Mouse (Mus musculus): ENCODE data around the gene Id3. TPM values are rescaled to one million over a fixed set of nuclear protein-coding genes. Genes with fewer than 3 reads are reported as not detected.

The Id3 gene
- polyA plus RNA-seq, 1 experiment: 9.6 TPM

GRCm38 (mm10) chr4:136170401-136170800 is 27.1 kb downstream of the Id3 start:
- Histone ChIP-seq H3K36me3 (ENCODE audit: control insufficient read depth, insufficient read depth, low read length, poor library complexity, severe bottlenecking) (no peaks in the 10 kb centered on the region), H3K9me3 (replicated peaks; ENCODE audit: control insufficient read depth, insufficient read depth, low read length, poor library complexity, severe bottlenecking) (no peaks in the 10 kb centered on the region), H3K4me1 (ENCODE audit: control insufficient read depth, insufficient read depth, low read length) (peaks cover 10% of the 10 kb centered on the region), H3K9ac (ENCODE audit: low read depth, poor library complexity, severe bottlenecking) (no peak overlapping the region), H3K27me3 (ENCODE audit: control insufficient read depth, insufficient read depth, low read length, poor library complexity, severe bottlenecking) (no peaks in the 10 kb centered on the region), H3K4me3 (ENCODE audit: low read depth, low read length) (no peak overlapping the region), H3K27ac (ENCODE audit: insufficient read depth, low read length) (no peak overlapping the region)
- TF ChIP-seq CTCF (IDR thresholded peaks at IDR 0.05; ENCODE audit: low read depth, low read length) (no peak), POLR2A (IDR thresholded peaks at IDR 0.05; ENCODE audit: insufficient read depth, low read length) (no peak), EP300 (IDR thresholded peaks at IDR 0.05; ENCODE audit: insufficient read depth, low read depth, low read length) (no peak)

DNA sequence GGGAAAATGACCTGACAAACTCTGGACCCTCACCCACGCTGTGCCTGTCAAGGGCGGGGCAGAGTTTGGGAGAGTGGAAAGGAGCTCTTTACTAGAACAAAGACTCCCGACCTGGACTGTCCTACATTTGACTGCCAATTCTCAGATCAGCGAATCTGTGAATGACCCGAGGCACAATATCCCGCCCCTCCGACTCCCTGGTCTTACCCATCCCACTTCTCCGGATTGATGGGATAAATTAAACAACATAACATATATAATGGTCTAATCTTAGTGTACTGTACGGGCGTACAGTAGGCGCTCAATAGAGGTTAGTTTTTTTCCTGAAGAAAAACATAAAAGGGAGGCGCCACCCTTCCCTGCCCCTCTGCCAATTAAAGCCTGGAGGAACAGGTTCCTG is 28.2 kb downstream of the Id3 start:
- no peaks in the 10 kb centered on the region for H3K9me3 ChIP-seq (replicated peaks; ENCODE audit: control insufficient read depth, insufficient read depth, low read length, poor library complexity, severe bottlenecking)
- H3K27me3 ChIP-seq (ENCODE audit: control insufficient read depth, insufficient read depth, low read length, poor library complexity, severe bottlenecking): no peaks in the 10 kb centered on the region
- H3K36me3 ChIP-seq (ENCODE audit: control insufficient read depth, insufficient read depth, low read length, poor library complexity, severe bottlenecking): no peaks in the 10 kb centered on the region
- no peak for TF ChIP-seq POLR2A (IDR thresholded peaks at IDR 0.05; ENCODE audit: insufficient read depth, low read length)
- no peak for TF ChIP-seq CTCF (IDR thresholded peaks at IDR 0.05; ENCODE audit: low read depth, low read length)
- no peak for TF ChIP-seq EP300 (IDR thresholded peaks at IDR 0.05; ENCODE audit: insufficient read depth, low read depth, low read length)
- H3K4me3 ChIP-seq (ENCODE audit: low read depth, low read length): no peak overlapping the region
- 0 out of 2 replicates have a peak overlapping the region, but pooled peaks have one; percentile 67 for H3K9ac ChIP-seq (ENCODE audit: low read depth, poor library complexity, severe bottlenecking)
- H3K4me1 ChIP-seq (ENCODE audit: control insufficient read depth, insufficient read depth, low read length): peaks cover 12% of the 10 kb centered on the region
- H3K27ac ChIP-seq (ENCODE audit: insufficient read depth, low read length): no peak overlapping the region

- H3K9me3 ChIP-seq (replicated peaks; ENCODE audit: control insufficient read depth, insufficient read depth, low read length, poor library complexity, severe bottlenecking): no peaks in the 10 kb centered on the region
- no peaks in the 10 kb centered on the region for H3K36me3 ChIP-seq (ENCODE audit: control insufficient read depth, insufficient read depth, low read length, poor library complexity, severe bottlenecking)
- H3K4me3 ChIP-seq (ENCODE audit: low read depth, low read length): peak within 1 kb of the TSS; percentile 71
- H3K9ac ChIP-seq (ENCODE audit: low read depth, poor library complexity, severe bottlenecking): peak within 1 kb of the TSS; percentile 67
- H3K4me1 ChIP-seq (ENCODE audit: control insufficient read depth, insufficient read depth, low read length): peaks cover 13% of the 10 kb centered on the region
- no peak within 1 kb of the TSS for H3K27ac ChIP-seq (ENCODE audit: insufficient read depth, low read length)
- H3K27me3 ChIP-seq (ENCODE audit: control insufficient read depth, insufficient read depth, low read length, poor library complexity, severe bottlenecking): no peaks in the 10 kb centered on the region
- no peak for TF ChIP-seq EP300 (IDR thresholded peaks at IDR 0.05; ENCODE audit: insufficient read depth, low read depth, low read length)
- no peak for TF ChIP-seq POLR2A (IDR thresholded peaks at IDR 0.05; ENCODE audit: insufficient read depth, low read length)
- no peak for TF ChIP-seq CTCF (IDR thresholded peaks at IDR 0.05; ENCODE audit: low read depth, low read length)
These were observed 28.8 kb downstream of the Id3 start, which contains the start of gene E2f2 for GRCm38 (mm10) chr4:136172011-136172541. Gene E2f2 (plus strand): TSS chr4:136172394.

DNA sequence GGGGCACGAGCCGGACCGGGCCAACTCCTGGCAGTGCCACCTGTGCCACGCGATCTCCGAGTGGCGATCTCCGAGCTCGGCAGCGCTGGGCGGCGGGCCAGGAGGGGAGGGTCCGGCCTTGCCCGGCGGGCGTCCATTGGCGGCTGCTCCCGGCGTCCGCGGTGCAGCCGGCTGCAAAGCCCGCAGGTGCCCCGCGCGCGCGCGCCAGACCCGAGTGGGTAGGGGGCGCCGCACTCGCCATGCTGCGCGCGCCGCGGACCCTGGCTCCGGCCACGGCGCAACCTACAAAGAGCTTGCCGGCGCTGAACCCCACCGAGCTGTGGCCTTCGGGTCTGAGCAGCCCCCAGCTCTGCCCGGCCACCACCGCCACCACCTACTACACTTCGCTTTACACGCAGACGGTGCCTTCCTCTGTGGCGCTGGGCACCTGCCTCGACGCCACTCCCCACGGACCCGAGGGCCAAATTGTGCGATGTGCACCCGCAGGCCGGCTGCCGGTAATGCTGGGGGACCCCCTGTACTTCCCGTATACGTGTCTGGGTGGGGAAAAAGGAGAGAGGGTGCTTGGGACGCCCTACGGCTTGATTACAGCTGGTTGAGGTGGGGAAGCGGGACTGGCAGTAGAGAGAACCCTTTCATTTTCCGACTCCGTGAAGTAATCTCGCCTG is 29.4 kb downstream of the Id3 start:
- Histone ChIP-seq H3K4me1 (ENCODE audit: control insufficient read depth, insufficient read depth, low read length) (peaks cover 16% of the 10 kb centered on the region), H3K9me3 (replicated peaks; ENCODE audit: control insufficient read depth, insufficient read depth, low read length, poor library complexity, severe bottlenecking) (no peaks in the 10 kb centered on the region), H3K4me3 (ENCODE audit: low read depth, low read length) (peak overlapping the region; percentile 71), H3K9ac (ENCODE audit: low read depth, poor library complexity, severe bottlenecking) (peak overlapping the region; percentile 67), H3K27me3 (ENCODE audit: control insufficient read depth, insufficient read depth, low read length, poor library complexity, severe bottlenecking) (no peaks in the 10 kb centered on the region), H3K27ac (ENCODE audit: insufficient read depth, low read length) (no peak overlapping the region), H3K36me3 (ENCODE audit: control insufficient read depth, insufficient read depth, low read length, poor library complexity, severe bottlenecking) (no peaks in the 10 kb centered on the region)
- TF ChIP-seq EP300 (IDR thresholded peaks at IDR 0.05; ENCODE audit: insufficient read depth, low read depth, low read length): no peak
- TF ChIP-seq POLR2A (IDR thresholded peaks at IDR 0.05; ENCODE audit: insufficient read depth, low read length): no peak
- no peak for TF ChIP-seq CTCF (IDR thresholded peaks at IDR 0.05; ENCODE audit: low read depth, low read length)

- H3K4me3 ChIP-seq (ENCODE audit: low read depth, low read length): peak overlapping the region; percentile 71
- H3K9ac ChIP-seq (ENCODE audit: low read depth, poor library complexity, severe bottlenecking): peak overlapping the region; percentile 67
- TF ChIP-seq EP300 (IDR thresholded peaks at IDR 0.05; ENCODE audit: insufficient read depth, low read depth, low read length): no peak
- no peak for TF ChIP-seq POLR2A (IDR thresholded peaks at IDR 0.05; ENCODE audit: insufficient read depth, low read length)
- TF ChIP-seq CTCF (IDR thresholded peaks at IDR 0.05; ENCODE audit: low read depth, low read length): no peak
- no peaks in the 10 kb centered on the region for H3K9me3 ChIP-seq (replicated peaks; ENCODE audit: control insufficient read depth, insufficient read depth, low read length, poor library complexity, severe bottlenecking)
- no peaks in the 10 kb centered on the region for H3K27me3 ChIP-seq (ENCODE audit: control insufficient read depth, insufficient read depth, low read length, poor library complexity, severe bottlenecking)
- H3K4me1 ChIP-seq (ENCODE audit: control insufficient read depth, insufficient read depth, low read length): peaks cover 18% of the 10 kb centered on the region
- no peak overlapping the region for H3K27ac ChIP-seq (ENCODE audit: insufficient read depth, low read length)
- H3K36me3 ChIP-seq (ENCODE audit: control insufficient read depth, insufficient read depth, low read length, poor library complexity, severe bottlenecking): no peaks in the 10 kb centered on the region
These were observed 30.0 kb downstream of the Id3 start for GRCm38 (mm10) chr4:136173210-136173715.

Measured in ES-Bruce4 (cell line).